Mouse (Mus musculus) MEL (cell line): ENCODE measurements around the gene Syna.

ENCODE experiments used
- CHD2 ChIP-seq: IDR thresholded peaks from 2 replicates; pipeline ENCODE4 v1.6.1; 2011; ENCODE audit warnings: low read length, improper control_type of control experiment
- CTCF ChIP-seq, 3 experiments: IDR thresholded peaks in 2 of 3; conservative IDR thresholded peaks in 1 of 3; 2 replicates each; pipeline ENCODE4 v1.5.1; 2011 to 2012; ENCODE audit warnings: low read length in 3 of 3, low read depth in 2 of 3, mild to moderate bottlenecking in 2 of 3, improper control_type of control experiment in 1 of 3, inconsistent platforms in 1 of 3, mixed read lengths in 1 of 3, moderate library complexity in 1 of 3; ENCODE audit not compliant: control insufficient read depth in 1 of 3, insufficient read depth in 1 of 3, poor library complexity in 1 of 3, severe bottlenecking in 1 of 3
- GABPA ChIP-seq: IDR thresholded peaks from 2 replicates; pipeline ENCODE4 v1.6.1; 2012; ENCODE audit warnings: low read depth, mild to moderate bottlenecking, inconsistent platforms, low read length, improper control_type of control experiment, moderate library complexity
- KAT2A ChIP-seq: conservative IDR thresholded peaks from 2 replicates; pipeline ENCODE4 v1.6.1; 2012; ENCODE audit warnings: low read depth, low read length, improper control_type of control experiment, inconsistent platforms
- NRF1 ChIP-seq: IDR thresholded peaks from 2 replicates; pipeline ENCODE4 v1.6.1; 2014; ENCODE audit warnings: low read depth, mild to moderate bottlenecking, inconsistent platforms, low read length, improper control_type of control experiment, moderate library complexity; ENCODE audit not compliant: poor library complexity, insufficient read depth, severe bottlenecking
- POLR2A ChIP-seq, 2 experiments: IDR thresholded peaks; 2 replicates each; pipeline ENCODE4 v1.6.1; 2011 to 2012; ENCODE audit warnings: low read length in 2 of 2, mild to moderate bottlenecking in 2 of 2, control low read depth in 1 of 2, improper control_type of control experiment in 1 of 2, low read depth in 1 of 2, moderate library complexity in 1 of 2; ENCODE audit not compliant: control insufficient read depth in 1 of 2, insufficient read depth in 1 of 2, poor library complexity in 1 of 2

DNA sequence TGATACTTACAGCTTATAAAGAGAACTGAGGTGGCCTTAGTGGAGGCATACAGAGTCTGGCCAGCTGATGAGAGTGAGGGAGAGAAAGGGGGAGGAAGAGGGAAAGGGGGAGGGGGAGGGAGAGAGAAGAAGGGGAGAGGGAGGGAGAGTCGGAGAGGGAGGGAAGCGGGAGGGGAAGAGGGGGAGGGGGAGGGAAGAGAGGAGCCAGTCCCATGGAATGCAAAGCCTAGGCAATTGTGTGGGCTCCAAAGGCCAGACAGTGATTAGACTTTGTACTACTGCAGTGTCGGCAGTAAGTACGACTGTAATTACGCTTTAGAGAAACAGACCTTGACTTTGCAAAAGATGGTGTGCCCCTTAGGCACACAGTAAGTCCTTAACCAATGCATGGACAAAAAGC lies 11.7 kb downstream of the Syna start:
- TF ChIP-seq CTCF (IDR thresholded peaks at IDR 0.05 in 2 of 3, conservative IDR thresholded peaks at IDR 0.05 in 1 of 3; ENCODE audit: control insufficient read depth in 1 of 3, insufficient read depth in 1 of 3, low read depth in 2 of 3, low read length in 3 of 3, poor library complexity in 1 of 3, severe bottlenecking in 1 of 3) (no peak), GABPA (no peak), POLR2A (IDR thresholded peaks at IDR 0.05; ENCODE audit: control insufficient read depth in 1 of 2, insufficient read depth in 1 of 2, low read depth in 1 of 2, low read length in 2 of 2, poor library complexity in 1 of 2) (no peak), CHD2 (no peak), KAT2A (no peak), NRF1 (no peak)
